Mouse (Mus musculus) lung, adult 2 months (tissue): ENCODE measurements at regions not wholly inside any gene's neighbourhood (a gene's known extent, or its start where the extent isn't known, plus 50 kb on each side); places are given as distances from the start of the nearest gene placed in this dataset.

ENCODE experiments used
- CTCF ChIP-seq: fragments of 200-500 bp; IDR thresholded peaks from 2 replicates; pipeline ENCODE4 v1.5.1; 2011; ENCODE audit warnings: mild to moderate bottlenecking, low read length, control low read depth; ENCODE audit not compliant: insufficient read depth
- POLR2A ChIP-seq: fragments of 200-500 bp; IDR thresholded peaks from 2 replicates; pipeline ENCODE4 v1.6.1; 2011; ENCODE audit warnings: low read depth, mild to moderate bottlenecking, control low read depth, low read length, borderline replicate concordance; ENCODE audit errors: extremely low read depth

DNA sequence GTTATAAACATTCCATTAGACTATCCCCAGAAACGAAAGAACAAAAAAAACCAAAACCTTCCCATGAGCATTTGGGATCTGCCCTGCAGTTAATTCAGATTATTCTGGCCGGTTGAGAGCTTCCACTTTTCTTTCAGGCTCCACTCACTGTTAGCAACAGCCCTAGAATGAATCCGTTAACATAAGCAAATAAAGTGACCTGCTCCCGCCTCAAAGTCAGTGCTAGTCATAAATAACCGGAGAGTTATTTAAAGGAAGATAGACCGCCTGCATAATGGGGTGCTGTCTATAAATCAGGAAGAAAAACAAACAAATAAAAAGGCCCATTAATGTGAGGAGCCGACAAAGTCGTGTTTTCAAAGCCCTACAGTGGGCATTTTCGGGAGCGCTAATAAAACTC is 103.3 kb downstream of the Tbx4 start:
- no peak for TF ChIP-seq CTCF
- no peak for TF ChIP-seq POLR2A
